Mouse (Mus musculus) liver, embryonic 16.5 days (tissue): ENCODE data around the gene Sobp. TPM values are rescaled to one million over a fixed set of nuclear protein-coding genes. Genes with fewer than 3 reads are reported as not detected.

Source experiments
- ATAC-seq: fragments of 200-750 bp; cut with Nextera tagmentation; 2 replicates; pipeline ENCODE4 v1.8.0; 2017; ENCODE audit warnings: low read depth, mild to moderate bottlenecking, moderate number of reproducible peaks, moderate library complexity
- H3K27ac ChIP-seq: fragments of 300-500 bp; sonication (generic); 2 replicates; pipeline ENCODE4 v1.5.1; 2014; ENCODE audit warnings: mild to moderate bottlenecking, low read length
- H3K27me3 ChIP-seq: fragments of 300-500 bp; sonication (generic); 2 replicates; pipeline ENCODE4 v1.6.1; 2014; ENCODE audit warnings: low read depth, low read length, mixed read lengths; ENCODE audit not compliant: control insufficient read depth, insufficient read depth
- H3K36me3 ChIP-seq: fragments of 300-500 bp; sonication (generic); 2 replicates; pipeline ENCODE4 v1.6.1; 2014; ENCODE audit warnings: mild to moderate bottlenecking; ENCODE audit not compliant: control insufficient read depth, insufficient read depth
- H3K4me1 ChIP-seq: fragments of 300-500 bp; sonication (generic); 2 replicates; pipeline ENCODE4 v1.6.1; 2014; ENCODE audit warnings: low read depth, low read length, mixed read lengths; ENCODE audit not compliant: control insufficient read depth
- H3K4me2 ChIP-seq: fragments of 300-500 bp; sonication (generic); 2 replicates; pipeline ENCODE4 v1.6.1; 2014; ENCODE audit warnings: low read depth, low read length, mixed read lengths
- H3K4me3 ChIP-seq: fragments of 300-500 bp; sonication (generic); 2 replicates; pipeline ENCODE4 v1.5.1; 2014; ENCODE audit warnings: low read depth, mild to moderate bottlenecking, low read length
- H3K9ac ChIP-seq: fragments of 300-500 bp; sonication (generic); 2 replicates; pipeline ENCODE4 v1.6.1; 2014; ENCODE audit warnings: low read depth, low read length
- H3K9me3 ChIP-seq: fragments of 300-500 bp; sonication (generic); replicated peaks from 2 replicates; pipeline ENCODE4 v1.6.1; 2016; ENCODE audit warnings: low read length; ENCODE audit not compliant: control insufficient read depth
- WGBS: fragments of 180-500 bp; shearing (Covaris S2); extraction: QIAGEN DNeasy Blood & Tissue Kit; methylation state at CpG from one replicate; pipeline ENCODE4 v1.1.7; 2014; ENCODE audit not compliant: insufficient replicate concordance; 5-methylcytosine and 5-hydroxymethylcytosine counted together
- polyA plus RNA-seq: library from polyadenylated mRNA; unstranded; fragments of >200 nt; fragmentation: Nextera tagmentation; extraction: Ambion mirVana; gene quantifications from 2 replicates; pipeline ENCODE4 v1.2.1, GENCODE M21; 2015

Sobp gene
- polyA plus RNA-seq, 1 experiment from 2014 or later: 0.02 TPM

- no peak overlapping the region for H3K9ac ChIP-seq
- no peaks in the 10 kb centered on the region for H3K4me1 ChIP-seq
- H3K4me2 ChIP-seq: no peak overlapping the region
- H3K36me3 ChIP-seq: no peaks in the 10 kb centered on the region
- no peaks in the 10 kb centered on the region for H3K9me3 ChIP-seq
- H3K27me3 ChIP-seq: no peaks in the 10 kb centered on the region
- H3K27ac ChIP-seq: no peak overlapping the region
- H3K4me3 ChIP-seq: no peak overlapping the region
- no peak for ATAC-seq
- 70% methylated on average over 11 of the region's 11 CpGs for WGBS
Measured at GRCm38 (mm10) chr10:43061519-43062105, 112.7 kb downstream of the Sobp start.

- Histone ChIP-seq H3K27me3 (no peaks in the 10 kb centered on the region), H3K27ac (no peak overlapping the region), H3K9me3 (no peaks in the 10 kb centered on the region), H3K4me2 (no peak overlapping the region), H3K4me1 (no peaks in the 10 kb centered on the region), H3K36me3 (no peaks in the 10 kb centered on the region), H3K9ac (no peak overlapping the region), H3K4me3 (no peak overlapping the region)
- WGBS: 67% methylated on average over 2 of the region's 2 CpGs
- ATAC-seq: no peak
Measured at GRCm38 (mm10) chr10:43055405-43055804, 118.9 kb downstream of the Sobp start.

GRCm38 (mm10) chr10:43054776-43055175 lies 119.6 kb downstream of the Sobp start:
- H3K4me3 ChIP-seq: no peak overlapping the region
- no peaks in the 10 kb centered on the region for H3K27me3 ChIP-seq
- no peak overlapping the region for H3K4me2 ChIP-seq
- no peak for ATAC-seq
- no peaks in the 10 kb centered on the region for H3K36me3 ChIP-seq
- no peak overlapping the region for H3K9ac ChIP-seq
- H3K9me3 ChIP-seq: no peaks in the 10 kb centered on the region
- H3K4me1 ChIP-seq: no peaks in the 10 kb centered on the region
- WGBS: 64% methylated on average over 8 of the region's 8 CpGs
- no peak overlapping the region for H3K27ac ChIP-seq

- Histone ChIP-seq H3K4me2 (no peak overlapping the region), H3K4me1 (no peaks in the 10 kb centered on the region), H3K27me3 (no peaks in the 10 kb centered on the region), H3K36me3 (no peaks in the 10 kb centered on the region), H3K27ac (no peak overlapping the region), H3K9me3 (no peaks in the 10 kb centered on the region), H3K4me3 (no peak overlapping the region), H3K9ac (no peak overlapping the region)
- ATAC-seq: no peak
- WGBS: 61% methylated on average over 10 of the region's 10 CpGs
Measured at GRCm38 (mm10) chr10:43053861-43054560, 120.3 kb downstream of the Sobp start.

- ATAC-seq: no peak
- H3K4me1 ChIP-seq: no peaks in the 10 kb centered on the region
- 41% methylated on average over 5 of the region's 5 CpGs for WGBS
- H3K36me3 ChIP-seq: no peaks in the 10 kb centered on the region
- H3K27me3 ChIP-seq: no peaks in the 10 kb centered on the region
- H3K9ac ChIP-seq: no peak overlapping the region
- no peak overlapping the region for H3K4me3 ChIP-seq
- H3K4me2 ChIP-seq: no peak overlapping the region
- H3K27ac ChIP-seq: no peak overlapping the region
- H3K9me3 ChIP-seq: no peaks in the 10 kb centered on the region
Measured at GRCm38 (mm10) chr10:43052462-43052861, 121.9 kb downstream of the Sobp start.

GRCm38 (mm10) chr10:43047804-43048348 lies 126.5 kb downstream of the Sobp start:
- H3K27ac ChIP-seq: no peak overlapping the region

GRCm38 (mm10) chr10:43043351-43044209 lies 130.8 kb downstream of the Sobp start:
- Histone ChIP-seq H3K9me3 (no peaks in the 10 kb centered on the region), H3K27ac (no peak overlapping the region), H3K4me3 (no peak overlapping the region), H3K4me1 (no peaks in the 10 kb centered on the region), H3K27me3 (no peaks in the 10 kb centered on the region), H3K4me2 (no peak overlapping the region), H3K9ac (no peak overlapping the region), H3K36me3 (no peaks in the 10 kb centered on the region)
- WGBS: 37% methylated on average over 7 of the region's 7 CpGs
- no peak for ATAC-seq

More at GRCm38 (mm10) chr10:43047804-43048348, 126.5 kb downstream of the Sobp start:
- H3K27me3 ChIP-seq: no peaks in the 10 kb centered on the region
- ATAC-seq: no peak
- WGBS: 46% methylated on average over 6 of the region's 6 CpGs
- no peak overlapping the region for H3K9ac ChIP-seq
- H3K36me3 ChIP-seq: no peaks in the 10 kb centered on the region
- no peaks in the 10 kb centered on the region for H3K9me3 ChIP-seq
- H3K4me2 ChIP-seq: no peak overlapping the region
- no peaks in the 10 kb centered on the region for H3K4me1 ChIP-seq
- no peak overlapping the region for H3K4me3 ChIP-seq

- no peak overlapping the region for H3K27ac ChIP-seq
- H3K36me3 ChIP-seq: no peaks in the 10 kb centered on the region
- no peak for ATAC-seq
- H3K4me2 ChIP-seq: no peak overlapping the region
- H3K4me1 ChIP-seq: no peaks in the 10 kb centered on the region
- no peaks in the 10 kb centered on the region for H3K27me3 ChIP-seq
- H3K9me3 ChIP-seq: no peaks in the 10 kb centered on the region
- no peak overlapping the region for H3K4me3 ChIP-seq
- 54% methylated on average over 10 of the region's 10 CpGs for WGBS
- no peak overlapping the region for H3K9ac ChIP-seq
Measured at GRCm38 (mm10) chr10:43042591-43043327, 131.6 kb downstream of the Sobp start.
